Mouse (Mus musculus): ENCODE results near the gene Vmn1r74. TPM values are rescaled to one million over a fixed set of nuclear protein-coding genes. Genes with fewer than 3 reads are reported as not detected.

Vmn1r74 gene
- 0.03 TPM in 1 of 2 replicates, not detected in the other for polyA plus RNA-seq (2012; ENCODE audit: low replicate concordance)

GRCm38 (mm10) chr7:11833680-11834079, at the start of gene Vmn1r74:
Vmn1r74 (plus strand) TSS chr7:11833980.

DNA sequence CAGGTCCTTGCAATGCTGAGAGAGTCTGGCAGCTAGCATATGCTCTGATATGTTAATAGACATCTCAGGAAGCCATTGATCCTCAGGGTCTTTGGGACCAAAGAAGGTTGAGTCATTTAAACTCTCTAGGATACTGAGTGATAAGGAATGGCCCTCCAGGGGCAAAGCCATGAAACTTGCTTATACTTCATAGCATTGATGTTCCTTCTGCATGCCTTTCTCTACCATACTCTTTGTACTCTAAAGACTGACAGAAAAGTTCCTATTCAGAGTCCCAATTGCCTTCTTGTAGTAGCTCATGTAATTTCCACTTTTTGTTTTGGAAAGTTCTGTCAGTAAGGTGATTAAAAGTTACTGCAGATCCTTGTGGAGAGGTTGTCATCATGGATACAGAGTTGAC, 40.5 kb downstream of the Vmn1r74 start, which contains the start of gene Vmn1r75:
Vmn1r75 (plus strand) TSS at position 301 of the 400 bp plus-strand sequence.

Other genes starting within 250 kb of the Vmn1r74 start
- gene Zscan4-ps3, start 224.7 kb upstream of the Vmn1r74 start, polyA plus RNA-seq (2012; ENCODE audit: low replicate concordance) = not detected in 2 replicates
- gene Vmn1r72, start 153.8 kb upstream of the Vmn1r74 start, polyA plus RNA-seq (2012; ENCODE audit: low replicate concordance) = not detected in 2 replicates
- not detected in 2 replicates for gene Vmn1r73, start 103.7 kb upstream of the Vmn1r74 start, polyA plus RNA-seq (2012; ENCODE audit: low replicate concordance)
- gene Vmn1r75, start 40.6 kb downstream of the Vmn1r74 start, polyA plus RNA-seq (2012; ENCODE audit: low replicate concordance) = not detected in 2 replicates
- not detected in 2 replicates for gene Vmn1r76, start 104.2 kb downstream of the Vmn1r74 start, polyA plus RNA-seq (2012; ENCODE audit: low replicate concordance)
- gene Vmn1r77, start 202.8 kb downstream of the Vmn1r74 start, polyA plus RNA-seq (2012; ENCODE audit: low replicate concordance) = 0.20 TPM in 1 of 2 replicates, not detected in the other

Data from leukemia stem cell, adult 10-12 weeks (primary cell).